Mouse (Mus musculus): ENCODE data around the gene Hnrnpab. TPM values are rescaled to one million over a fixed set of nuclear protein-coding genes. Genes with fewer than 3 reads are reported as not detected.

The Hnrnpab gene
- total RNA-seq, 2 experiments from 2014 or later = 120 to 127 TPM

DNA sequence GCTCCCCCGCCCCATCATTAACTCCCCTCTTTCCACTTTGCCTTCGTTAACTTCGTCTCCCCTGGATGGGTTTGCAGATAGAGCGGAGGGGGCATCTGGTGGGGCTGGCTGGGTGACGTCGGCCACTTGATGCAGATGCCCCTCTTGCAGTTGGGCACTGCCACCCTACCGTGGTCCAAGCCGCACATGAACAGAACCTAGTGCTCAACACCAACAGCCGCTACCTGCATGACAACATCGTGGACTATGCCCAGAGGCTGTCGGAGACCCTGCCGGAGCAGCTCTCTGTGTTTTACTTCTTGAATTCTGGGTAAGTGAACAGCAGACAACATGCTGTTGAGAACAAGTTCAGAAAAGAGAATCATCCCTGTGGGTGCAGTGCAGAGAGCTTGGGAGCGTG is 20.2 kb downstream of the Hnrnpab start:
- Histone ChIP-seq H3K4me3 (no peak overlapping the region), H3K27ac (no peak overlapping the region)
- intact Hi-C loops (cut with DNase I) = no loop called here
- no peak for TF ChIP-seq CTCF (IDR thresholded peaks at IDR 0.05)
- no peak for DNase-seq (ENCODE audit: extremely low spot score in 1 of 2, low spot score in 2 of 2)

DNA sequence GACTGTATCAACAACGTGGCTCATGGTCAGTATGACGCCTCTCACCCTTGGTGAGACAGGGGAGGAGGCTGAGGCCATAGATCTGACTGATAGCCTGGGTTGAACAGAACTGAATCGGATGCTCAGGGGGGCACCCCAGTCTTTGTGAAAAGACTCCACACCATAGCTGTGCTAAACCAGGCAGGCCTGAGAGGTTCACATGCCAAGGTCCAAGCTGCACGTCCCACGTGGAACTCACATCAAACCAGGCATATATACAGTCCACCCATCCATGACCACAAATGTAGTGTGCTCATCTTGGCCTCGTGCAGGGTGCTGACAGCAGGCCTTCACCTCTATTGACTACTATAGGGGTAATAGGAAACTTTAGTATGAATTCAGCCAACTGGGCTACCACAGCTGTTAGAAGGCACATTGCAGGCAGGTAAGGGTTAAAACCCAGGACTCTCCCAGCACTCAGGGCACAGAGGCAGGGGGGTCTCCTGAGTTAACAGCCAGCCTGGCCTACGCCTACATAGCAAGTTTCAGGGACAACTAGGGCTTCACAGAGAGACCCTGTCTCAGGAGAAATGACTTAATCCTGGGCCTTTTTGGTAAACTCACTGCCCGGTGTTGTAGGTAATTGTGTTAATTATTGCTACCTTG is 20.9 kb downstream of the Hnrnpab start:
- intact Hi-C loops (cut with DNase I) = no loop called here
- H3K27ac ChIP-seq = no peak overlapping the region
- no peak overlapping the region; the same call in 1 of the 2 replicates for H3K4me3 ChIP-seq

DNA sequence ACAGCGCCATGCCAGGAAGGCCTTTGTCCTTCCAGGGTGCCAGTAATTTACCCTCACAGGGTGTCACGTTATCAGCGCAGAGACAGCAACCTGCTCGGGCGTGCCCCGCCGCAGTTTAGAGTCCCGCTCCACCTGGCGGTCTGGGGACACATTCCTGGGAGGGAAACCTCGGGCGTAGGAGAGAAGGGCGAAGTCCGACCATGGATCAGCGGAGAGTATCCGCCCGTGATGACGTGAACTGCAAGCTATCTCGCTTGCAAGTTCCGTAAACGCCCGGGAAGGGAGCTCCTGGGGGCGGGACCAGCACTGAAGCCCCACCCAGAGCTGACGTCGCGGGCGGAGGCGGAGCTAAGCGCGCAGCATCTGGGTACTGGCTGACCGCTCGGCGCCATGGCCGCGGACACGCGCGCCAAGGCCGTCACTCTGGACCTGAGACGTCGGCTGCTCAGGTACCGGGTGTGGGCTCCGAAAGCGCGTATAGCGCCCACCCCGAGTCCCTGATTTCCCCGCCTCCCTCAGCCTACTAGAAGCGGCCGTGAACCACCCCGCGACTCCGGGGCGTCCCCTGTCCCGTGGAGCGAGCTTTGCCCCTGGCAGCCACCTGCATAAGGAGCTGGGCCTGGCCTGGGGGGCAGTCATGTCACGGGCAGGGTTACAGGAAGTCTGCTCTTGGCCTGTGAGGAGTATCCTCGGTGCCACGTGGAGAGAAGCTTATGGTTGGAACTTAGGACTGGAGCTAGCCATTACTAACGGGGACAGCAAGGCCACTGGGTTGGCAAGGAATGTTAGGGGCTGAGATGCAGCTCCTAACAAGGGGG is 22.0 kb downstream of the Hnrnpab start, which contains the start of gene Phykpl:
Phykpl (plus strand) TSS at position 327 of the 818 bp plus-strand sequence.
- DNase-seq (ENCODE audit: extremely low spot score in 1 of 2, low spot score in 2 of 2) = peak; percentile 94 to 96
- H3K4me3 ChIP-seq = peak within 1 kb of the TSS; percentile 74
- peak within 1 kb of the TSS; percentile 98 for H3K27ac ChIP-seq
- TF ChIP-seq CTCF (IDR thresholded peaks at IDR 0.05) = peak; percentile 27
- intact Hi-C loops (cut with DNase I) = loop anchor here (1.0 to 5.0 kb wide), 2 partner anchors 47 to 51 kb away; partner anchors contain the start of gene Rmnd5b

More for the DNA sequence above, 20.9 kb downstream of the Hnrnpab start:
- DNase-seq (ENCODE audit: extremely low spot score in 1 of 2, low spot score in 2 of 2) = no peak
- TF ChIP-seq CTCF (IDR thresholded peaks at IDR 0.05) = no peak

GRCm38 (mm10) chr11:51584057-51584430 is 22.6 kb downstream of the Hnrnpab start:
- DNase-seq (ENCODE audit: extremely low spot score in 1 of 2, low spot score in 2 of 2) = no peak
- intact Hi-C loops (cut with DNase I) = loop anchor here (1.0 to 5.0 kb wide), 2 partner anchors 47 to 51 kb away; partner anchors contain the start of gene Rmnd5b
- peak overlapping the region; percentile 98 for H3K27ac ChIP-seq

GRCm38 (mm10) chr11:51582713-51583112 is 23.9 kb downstream of the Hnrnpab start:
- TF ChIP-seq CTCF (IDR thresholded peaks at IDR 0.05) = peak; percentile 58
- no peak overlapping the region for H3K27ac ChIP-seq
- DNase-seq (ENCODE audit: extremely low spot score in 1 of 2, low spot score in 2 of 2) = peak; percentile 45 to 51
- intact Hi-C loops (cut with DNase I) = loop anchor here (2.0 to 5.0 kb wide), 2 partner anchors 45 to 294 kb away; partner anchors contain the start of gene Col23a1
- H3K4me3 ChIP-seq = no peak overlapping the region

More at GRCm38 (mm10) chr11:51584057-51584430, 22.6 kb downstream of the Hnrnpab start:
- H3K4me3 ChIP-seq = peak overlapping the region; percentile 74
- TF ChIP-seq CTCF (IDR thresholded peaks at IDR 0.05) = no peak

DNA sequence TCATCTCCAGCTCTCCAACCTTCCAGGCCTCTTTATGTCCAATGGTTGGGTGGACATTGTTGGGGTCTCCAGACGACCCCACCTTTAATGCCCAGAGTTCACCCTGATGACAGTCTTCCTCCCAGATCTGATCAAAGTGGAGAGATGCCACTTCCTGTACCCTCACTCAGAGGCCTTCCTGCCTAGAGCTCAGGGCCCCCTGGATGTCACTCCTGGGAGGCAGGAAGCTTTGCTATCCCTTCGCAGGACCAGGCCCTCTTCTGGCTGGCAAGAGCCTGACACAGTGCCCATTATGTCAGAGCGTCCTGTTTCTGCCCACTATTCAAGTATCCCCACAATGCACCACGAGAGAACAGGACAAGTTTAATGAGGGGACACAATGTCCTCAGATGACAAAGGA is 27.6 kb downstream of the Hnrnpab start:
- intact Hi-C loops (cut with DNase I) = no loop called here
- Histone ChIP-seq H3K27ac (no peak overlapping the region), H3K4me3 (no peak overlapping the region)
- no peak for TF ChIP-seq CTCF (IDR thresholded peaks at IDR 0.05)
- DNase-seq (ENCODE audit: extremely low spot score in 1 of 2, low spot score in 2 of 2) = no peak

DNA sequence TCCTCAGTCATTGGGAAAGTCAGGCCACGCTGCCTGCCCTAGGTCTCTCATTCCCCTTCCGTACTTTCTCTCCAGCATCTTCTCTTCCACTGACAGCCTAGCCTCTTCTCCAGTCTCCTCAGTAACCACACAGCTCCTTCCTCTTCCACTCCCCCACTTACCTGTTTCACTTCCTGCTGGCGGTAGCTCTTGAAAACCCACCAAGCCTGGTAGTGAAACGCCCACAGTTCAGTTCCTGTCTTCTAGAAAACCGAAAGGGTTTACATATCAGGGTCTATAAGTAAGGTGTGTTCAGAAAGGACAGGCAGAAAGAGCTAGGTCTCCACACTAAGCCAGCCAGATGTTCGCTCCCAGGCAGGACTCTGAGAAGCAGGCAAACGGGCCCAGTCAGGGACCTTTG is 29.1 kb downstream of the Hnrnpab start:
- Histone ChIP-seq H3K4me3 (no peak overlapping the region), H3K27ac (no peak overlapping the region)
- no peak for DNase-seq (ENCODE audit: extremely low spot score in 1 of 2, low spot score in 2 of 2)
- no peak for TF ChIP-seq CTCF (IDR thresholded peaks at IDR 0.05)
- intact Hi-C loops (cut with DNase I) = no loop called here

DNA sequence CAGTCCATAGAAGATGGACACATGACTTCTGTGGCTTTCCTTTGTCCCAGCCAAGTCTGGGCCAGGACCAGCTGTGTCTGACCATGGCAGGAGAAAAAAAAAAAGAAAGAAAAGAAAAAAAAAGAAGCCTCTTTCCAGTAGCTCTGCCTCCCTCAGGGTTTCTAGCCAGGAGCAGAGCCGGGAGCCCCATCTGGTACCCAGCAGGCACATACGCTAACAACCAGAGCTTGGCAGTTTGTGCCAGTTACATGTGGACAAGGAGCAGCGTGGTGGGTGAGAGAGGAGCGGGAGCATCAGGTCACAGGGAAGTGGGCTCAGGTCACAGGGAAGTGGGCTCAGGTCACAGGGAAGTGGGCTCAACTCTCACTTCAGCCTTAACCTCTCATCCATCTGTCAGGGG is 30.2 kb downstream of the Hnrnpab start:
- intact Hi-C loops (cut with DNase I) = no loop called here
- TF ChIP-seq CTCF (IDR thresholded peaks at IDR 0.05) = no peak
- Histone ChIP-seq H3K27ac (no peak overlapping the region), H3K4me3 (no peak overlapping the region)
- DNase-seq (ENCODE audit: extremely low spot score in 1 of 2, low spot score in 2 of 2) = no peak

DNA sequence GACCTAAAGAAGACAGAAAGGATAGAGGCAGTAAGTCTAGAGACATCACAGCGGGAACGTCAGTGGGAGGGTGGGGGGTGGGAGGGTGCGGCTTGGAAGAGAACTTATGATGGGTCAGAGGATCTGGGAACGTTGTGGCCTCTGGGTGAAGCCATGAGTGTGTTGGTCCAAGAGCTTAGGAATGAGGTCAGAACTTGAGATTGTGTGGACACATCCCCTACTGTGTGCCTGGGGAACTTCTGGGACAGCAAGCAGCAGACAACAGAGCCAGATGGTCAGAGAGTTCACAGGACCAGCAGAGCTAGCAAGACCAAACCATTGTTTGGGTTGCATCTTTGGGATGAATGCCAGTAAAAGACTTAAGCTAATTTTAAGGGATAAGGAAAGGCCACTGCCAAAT is 37.8 kb downstream of the Hnrnpab start:
- no peak for DNase-seq (ENCODE audit: extremely low spot score in 1 of 2, low spot score in 2 of 2)
- Histone ChIP-seq H3K4me3 (no peak overlapping the region), H3K27ac (no peak overlapping the region)
- no peak for TF ChIP-seq CTCF (IDR thresholded peaks at IDR 0.05)
- intact Hi-C loops (cut with DNase I) = no loop called here

GRCm38 (mm10) chr11:51565951-51566350 is 40.7 kb downstream of the Hnrnpab start:
- H3K27ac ChIP-seq = no peak overlapping the region
- TF ChIP-seq CTCF (IDR thresholded peaks at IDR 0.05) = peak; percentile 22
- intact Hi-C loops (cut with DNase I) = no loop called here
- H3K4me3 ChIP-seq = no peak overlapping the region
- no peak for DNase-seq (ENCODE audit: extremely low spot score in 1 of 2, low spot score in 2 of 2)

GRCm38 (mm10) chr11:51565062-51565461 is 41.6 kb downstream of the Hnrnpab start:
- Histone ChIP-seq H3K27ac (no peak overlapping the region), H3K4me3 (no peak overlapping the region)
- intact Hi-C loops (cut with DNase I) = no loop called here
- TF ChIP-seq CTCF (IDR thresholded peaks at IDR 0.05) = no peak
- no peak for DNase-seq (ENCODE audit: extremely low spot score in 1 of 2, low spot score in 2 of 2)

DNA sequence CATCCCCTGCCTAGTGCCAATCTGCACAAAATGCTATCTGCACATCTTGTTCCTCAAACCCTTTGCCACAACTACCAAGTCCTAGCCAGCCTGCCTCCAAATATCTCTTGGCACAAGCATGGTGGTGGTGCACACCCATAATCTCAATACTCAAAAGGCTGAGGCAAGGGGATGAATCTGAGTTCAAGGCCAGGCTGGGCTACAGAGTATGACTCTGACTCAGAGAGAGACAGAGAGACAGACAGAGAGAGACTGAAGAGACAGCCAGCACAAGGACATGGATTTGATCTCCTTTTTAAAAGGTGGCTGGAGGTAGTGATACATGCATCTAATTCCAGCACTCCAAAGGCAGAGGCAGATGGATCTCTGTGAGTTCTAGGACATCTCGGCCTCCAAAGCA is 43.4 kb downstream of the Hnrnpab start:
- TF ChIP-seq CTCF (IDR thresholded peaks at IDR 0.05) = no peak
- Histone ChIP-seq H3K4me3 (no peak overlapping the region), H3K27ac (no peak overlapping the region)
- intact Hi-C loops (cut with DNase I) = no loop called here
- DNase-seq (ENCODE audit: extremely low spot score in 1 of 2, low spot score in 2 of 2) = no peak
